Mouse (Mus musculus) forebrain, postnatal 0 days (tissue): ENCODE data around the gene Tmem86a. TPM values are rescaled to one million over a fixed set of nuclear protein-coding genes. Genes with fewer than 3 reads are reported as not detected.

ENCODE experiments used
- ATAC-seq: fragments of 200-750 bp; cut with Nextera tagmentation; 2 replicates; pipeline ENCODE4 v1.8.0; 2017; ENCODE audit warnings: mild to moderate bottlenecking, moderate library complexity
- DNase-seq: peaks from one replicate; pipeline ENCODE4 v3.0.0-alpha.2; 2015
- H3K27ac ChIP-seq: fragments of 300-500 bp; sonication (generic); 2 replicates; pipeline ENCODE4 v1.5.1; 2014; ENCODE audit warnings: low read depth, mild to moderate bottlenecking, antibody characterized with exemption, low read length, moderate library complexity, mixed read lengths
- H3K27me3 ChIP-seq: fragments of 300-500 bp; sonication (generic); 2 replicates; pipeline ENCODE4 v1.6.1; 2014; ENCODE audit warnings: mild to moderate bottlenecking, low read length, mixed read lengths; ENCODE audit not compliant: insufficient read depth
- H3K36me3 ChIP-seq: fragments of 300-500 bp; sonication (generic); 2 replicates; pipeline ENCODE4 v1.6.1; 2014; ENCODE audit warnings: mild to moderate bottlenecking, moderate library complexity; ENCODE audit not compliant: insufficient read depth
- H3K4me1 ChIP-seq: fragments of 300-500 bp; sonication (generic); 2 replicates; pipeline ENCODE4 v1.6.1; 2014; ENCODE audit warnings: antibody characterized with exemption; ENCODE audit not compliant: insufficient read depth
- H3K4me2 ChIP-seq: fragments of 300-500 bp; sonication (generic); 2 replicates; pipeline ENCODE4 v1.6.1; 2014; ENCODE audit warnings: low read depth, mild to moderate bottlenecking, moderate library complexity
- H3K4me3 ChIP-seq: fragments of 300-500 bp; sonication (generic); 2 replicates; pipeline ENCODE4 v1.5.1; 2014; ENCODE audit warnings: low read depth, low read length, mixed read lengths
- H3K9ac ChIP-seq: fragments of 300-500 bp; sonication (generic); 2 replicates; pipeline ENCODE4 v1.6.1; 2014; ENCODE audit warnings: mild to moderate bottlenecking
- H3K9me3 ChIP-seq: fragments of 300-500 bp; sonication (generic); 2 replicates; pipeline ENCODE4 v1.6.1; 2016; ENCODE audit warnings: low read length
- CTCF ChIP-seq: sonication (generic); IDR thresholded peaks from 2 replicates; pipeline ENCODE4 v1.5.1; 2016; ENCODE audit warnings: antibody characterized with exemption, control low read depth, low read depth
- WGBS: fragments of 180-500 bp; shearing (Covaris S2); extraction: QIAGEN DNeasy Blood & Tissue Kit; methylation state at CpG from one replicate; pipeline ENCODE4 v1.1.7; 2014; 5-methylcytosine and 5-hydroxymethylcytosine counted together
- polyA plus RNA-seq: library from polyadenylated mRNA; unstranded; fragments of >200 nt; fragmentation: Nextera tagmentation; extraction: Ambion mirVana; gene quantifications from 2 replicates; pipeline ENCODE4 v1.2.1, GENCODE M21; 2015
- total RNA-seq: library from RNA; depleted of rRNA; stranded (reverse); fragments of >200 nt; gene quantifications from 2 replicates; pipeline ENCODE4 v1.2.3, GENCODE M21; 2014

Tmem86a gene
- total and polyA plus RNA-seq, 2 experiments from 2014 or later: 12.0 to 32.9 TPM

DNA sequence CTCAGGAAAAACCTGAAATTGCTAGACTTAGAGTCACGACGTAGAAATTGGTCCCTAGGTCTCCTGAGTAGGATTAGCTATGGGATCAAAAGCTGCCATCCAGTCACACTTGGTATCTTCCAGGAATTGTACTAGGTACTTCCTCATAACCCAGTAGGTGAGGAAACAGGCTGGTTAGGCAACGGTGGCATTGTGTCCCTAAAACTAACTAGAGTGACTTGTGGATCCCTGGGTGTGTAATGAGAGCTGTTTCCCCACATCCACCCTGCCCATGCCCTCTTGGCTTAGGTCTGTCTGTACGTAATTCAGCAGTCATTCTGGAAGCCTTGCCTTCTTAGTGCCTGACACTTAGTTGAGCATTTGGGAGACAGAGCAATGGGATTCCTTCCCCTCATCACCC is 5.9 kb downstream of the Tmem86a start:
- H3K27ac ChIP-seq: no peak overlapping the region
- H3K4me3 ChIP-seq: no peak overlapping the region
- peaks cover 7% of the 10 kb centered on the region; the same call in 1 of the 2 replicates for H3K4me1 ChIP-seq
- H3K9me3 ChIP-seq: no peaks in the 10 kb centered on the region
- H3K4me2 ChIP-seq: no peak overlapping the region
- H3K27me3 ChIP-seq: no peaks in the 10 kb centered on the region
- no peak overlapping the region for H3K9ac ChIP-seq
- H3K36me3 ChIP-seq: peaks cover 14% of the 10 kb centered on the region
- DNase-seq: no peak
- TF ChIP-seq CTCF: no peak
- WGBS: 91% methylated on average over 4 of the region's 4 CpGs
- ATAC-seq: no peak

DNA sequence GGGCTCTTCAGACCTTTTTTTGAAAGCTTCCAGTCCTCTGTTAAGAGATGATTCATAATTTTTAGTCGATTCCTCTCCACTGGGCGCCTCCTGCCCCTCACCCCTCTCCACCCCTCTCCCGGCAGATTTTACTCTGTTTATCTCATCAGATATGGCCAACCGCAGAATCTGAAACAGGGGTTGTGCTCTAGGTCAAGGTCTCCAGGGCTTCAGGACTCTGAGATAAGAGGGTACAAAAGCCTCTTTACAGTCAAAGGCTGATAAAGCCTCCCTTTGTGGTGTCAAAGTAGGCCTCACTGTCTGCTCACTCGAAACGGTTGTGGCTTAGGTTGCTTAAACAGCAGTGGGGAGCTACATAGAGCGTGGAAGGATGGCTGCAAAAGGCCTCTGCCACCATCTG is 8.9 kb downstream of the Tmem86a start:
- Histone ChIP-seq H3K4me1 (no peaks in the 10 kb centered on the region), H3K27ac (no peak overlapping the region), H3K4me3 (no peak overlapping the region), H3K9ac (no peak overlapping the region), H3K36me3 (0 out of 2 replicates have a peak, but pooled peaks cover under 1% of the 10 kb centered on the region), H3K27me3 (no peaks in the 10 kb centered on the region), H3K9me3 (no peaks in the 10 kb centered on the region), H3K4me2 (no peak overlapping the region)
- DNase-seq (no peak), ATAC-seq (no peak)
- no peak for TF ChIP-seq CTCF
- 90% methylated on average over 7 of the region's 7 CpGs for WGBS

DNA sequence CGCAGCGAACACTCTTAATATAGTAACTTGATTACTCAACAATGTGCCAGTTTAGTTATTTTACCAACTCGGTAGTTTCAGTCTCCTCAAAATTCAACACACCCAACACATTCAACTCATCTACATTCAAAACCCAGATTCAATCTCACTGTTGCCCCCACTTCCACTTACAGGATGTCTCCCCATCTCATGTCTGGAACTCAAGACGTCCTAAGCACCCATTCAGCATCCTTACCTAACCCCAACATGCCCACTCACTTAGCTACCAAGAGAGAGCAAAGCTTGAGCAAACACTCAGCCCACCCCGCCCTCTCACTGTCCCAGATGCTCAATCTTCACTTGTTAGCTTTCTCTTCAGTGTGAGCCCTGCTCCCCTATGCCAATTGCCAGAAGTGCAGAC is 11.2 kb downstream of the Tmem86a start:
- WGBS: 82% methylated on average over 5 of the region's 5 CpGs

DNA sequence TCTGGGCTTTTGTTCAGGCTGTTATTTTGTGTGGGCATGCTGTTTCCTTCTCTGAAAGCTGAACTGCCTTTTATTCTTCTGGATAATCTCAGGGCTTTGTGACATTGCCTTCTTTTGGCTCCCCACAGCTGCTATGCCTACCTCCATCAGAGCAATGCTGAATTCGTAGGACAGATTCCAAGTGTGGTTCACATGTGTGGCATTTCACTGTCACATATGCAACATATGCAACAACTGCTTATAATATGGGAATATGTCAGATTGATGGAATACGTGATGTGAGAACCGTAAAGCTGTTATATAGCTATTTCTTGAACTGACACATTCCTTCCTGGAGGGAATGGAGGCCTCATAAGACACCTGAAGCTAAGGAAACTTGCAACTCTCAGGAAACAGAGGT is 16.5 kb downstream of the Tmem86a start:
- H3K27me3 ChIP-seq: no peaks in the 10 kb centered on the region
- H3K4me1 ChIP-seq: no peaks in the 10 kb centered on the region
- ATAC-seq (no peak), DNase-seq (no peak)
- no peak overlapping the region for H3K9ac ChIP-seq
- WGBS: 77% methylated on average over 3 of the region's 3 CpGs
- no peak overlapping the region for H3K4me3 ChIP-seq
- H3K36me3 ChIP-seq: no peaks in the 10 kb centered on the region
- no peaks in the 10 kb centered on the region for H3K9me3 ChIP-seq
- no peak overlapping the region for H3K27ac ChIP-seq
- no peak for TF ChIP-seq CTCF
- no peak overlapping the region for H3K4me2 ChIP-seq

More for the DNA sequence above, 11.2 kb downstream of the Tmem86a start:
- Histone ChIP-seq H3K36me3 (no peaks in the 10 kb centered on the region), H3K27me3 (no peaks in the 10 kb centered on the region), H3K27ac (no peak overlapping the region), H3K4me3 (no peak overlapping the region), H3K4me1 (no peaks in the 10 kb centered on the region), H3K4me2 (no peak overlapping the region), H3K9ac (no peak overlapping the region), H3K9me3 (no peaks in the 10 kb centered on the region)
- no peak for TF ChIP-seq CTCF
- DNase-seq: no peak
- no peak for ATAC-seq

DNA sequence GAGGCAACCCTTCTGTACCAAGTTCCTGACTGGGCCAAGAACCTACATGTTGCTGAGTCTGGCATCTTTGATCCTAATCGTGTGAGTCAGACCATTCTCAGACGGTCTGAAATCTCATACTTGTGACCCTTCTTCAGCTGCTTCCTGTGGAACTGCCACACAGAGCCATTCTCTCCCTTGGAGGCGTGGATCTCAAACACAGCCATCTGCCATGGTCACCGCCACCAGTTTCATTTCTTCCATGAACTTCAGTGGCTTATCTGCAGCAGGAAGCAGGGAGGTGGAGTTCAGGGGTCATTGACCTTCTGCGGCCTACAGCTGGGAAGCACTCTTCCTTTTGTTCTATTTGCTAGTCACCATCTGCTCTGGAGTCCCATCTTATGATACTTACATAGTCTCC is 17.5 kb downstream of the Tmem86a start:
- no peak for ATAC-seq
- no peak overlapping the region for H3K27ac ChIP-seq
- 83% methylated on average over 5 of the region's 5 CpGs for WGBS

DNA sequence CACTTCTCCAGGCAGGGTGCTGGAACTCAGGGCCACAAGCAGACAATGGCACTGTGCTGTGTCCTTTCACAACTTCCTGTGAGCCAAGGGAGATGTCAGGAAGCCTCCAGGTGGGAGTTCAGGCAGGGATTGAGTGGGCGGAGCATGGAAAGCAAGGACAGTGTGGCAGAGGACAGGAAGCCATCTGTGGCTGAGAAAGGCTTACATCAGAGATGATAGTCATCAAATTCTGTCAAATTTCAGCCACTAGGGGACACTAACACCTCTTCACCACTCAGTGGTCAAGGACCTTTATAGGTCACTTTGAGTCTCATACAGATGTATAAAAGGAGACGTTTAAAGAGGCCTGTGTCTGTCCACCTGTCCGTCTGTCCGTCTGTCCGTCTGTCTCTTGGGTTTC is 22.1 kb downstream of the Tmem86a start:
- ATAC-seq (no peak), DNase-seq (no peak)
- Histone ChIP-seq H3K9ac (no peak overlapping the region), H3K27ac (no peak overlapping the region), H3K27me3 (no peaks in the 10 kb centered on the region), H3K4me3 (no peak overlapping the region), H3K4me2 (no peak overlapping the region), H3K4me1 (no peaks in the 10 kb centered on the region), H3K36me3 (no peaks in the 10 kb centered on the region), H3K9me3 (no peaks in the 10 kb centered on the region)
- WGBS: 75% methylated on average over 5 of the region's 5 CpGs
- peak; percentile 21; the same call in 1 of the 2 replicates for TF ChIP-seq CTCF

More for the DNA sequence above, 17.5 kb downstream of the Tmem86a start:
- Histone ChIP-seq H3K9me3 (no peaks in the 10 kb centered on the region), H3K4me3 (no peak overlapping the region), H3K4me2 (no peak overlapping the region), H3K36me3 (no peaks in the 10 kb centered on the region), H3K27me3 (no peaks in the 10 kb centered on the region), H3K4me1 (no peaks in the 10 kb centered on the region), H3K9ac (no peak overlapping the region)
- TF ChIP-seq CTCF: no peak
- no peak for DNase-seq

DNA sequence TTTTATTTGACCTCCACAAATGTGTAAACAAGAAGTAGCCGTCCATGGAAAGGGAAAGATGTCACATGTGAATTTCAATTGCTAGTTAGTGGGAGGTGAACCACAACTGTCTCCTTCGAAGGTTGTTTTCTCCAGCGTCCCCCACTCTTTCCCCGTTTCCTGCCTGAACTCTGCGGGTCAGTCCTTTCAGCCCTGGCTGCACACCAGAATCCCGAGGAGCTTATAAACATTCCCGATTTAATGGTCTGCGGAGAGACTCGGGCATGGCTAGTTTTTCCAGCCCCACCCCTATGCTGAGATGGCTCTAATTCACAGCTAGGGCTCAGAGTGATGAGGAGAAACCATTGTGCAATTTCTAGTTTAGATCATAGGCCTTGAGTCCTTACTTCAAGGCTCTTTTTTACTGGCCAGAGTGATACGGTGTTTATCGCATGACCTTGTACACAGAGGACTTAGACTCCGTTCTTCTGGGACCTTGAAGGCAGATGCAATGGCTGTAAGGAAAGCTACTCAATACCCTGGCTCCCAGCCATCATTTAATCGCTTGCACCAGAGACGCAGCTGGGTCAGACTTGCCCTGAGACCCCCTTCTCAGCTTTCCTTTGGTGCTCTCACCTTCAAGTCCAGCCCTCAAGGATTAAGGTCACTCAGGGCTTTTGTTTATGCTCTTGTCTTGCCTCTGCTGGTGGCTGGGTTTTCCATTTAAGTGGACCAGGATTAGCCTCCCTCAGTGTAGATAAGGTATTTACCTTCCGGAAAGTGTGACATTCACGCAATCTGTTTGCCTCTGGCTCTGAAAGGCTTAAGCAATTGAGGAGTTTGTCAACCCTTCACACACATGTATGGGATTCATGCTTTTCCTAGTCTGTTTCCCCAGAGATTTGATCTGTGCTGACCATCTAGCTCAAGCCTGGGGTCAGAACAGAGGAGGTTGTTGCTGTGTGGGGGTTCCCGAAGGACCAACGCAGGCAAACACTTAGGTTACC is 23.4 kb downstream of the Tmem86a start:
- Histone ChIP-seq H3K4me3 (no peak overlapping the region), H3K4me1 (no peaks in the 10 kb centered on the region), H3K9me3 (no peaks in the 10 kb centered on the region), H3K36me3 (0 out of 2 replicates have a peak, but pooled peaks cover 5% of the 10 kb centered on the region), H3K27me3 (no peaks in the 10 kb centered on the region), H3K27ac (no peak overlapping the region), H3K4me2 (no peak overlapping the region), H3K9ac (no peak overlapping the region)
- ATAC-seq (no peak), DNase-seq (no peak)
- no peak for TF ChIP-seq CTCF
- 54% methylated on average over 18 of the region's 18 CpGs for WGBS
